Mouse (Mus musculus): Measurements from ENCODE around the gene Nufip1.

DNA sequence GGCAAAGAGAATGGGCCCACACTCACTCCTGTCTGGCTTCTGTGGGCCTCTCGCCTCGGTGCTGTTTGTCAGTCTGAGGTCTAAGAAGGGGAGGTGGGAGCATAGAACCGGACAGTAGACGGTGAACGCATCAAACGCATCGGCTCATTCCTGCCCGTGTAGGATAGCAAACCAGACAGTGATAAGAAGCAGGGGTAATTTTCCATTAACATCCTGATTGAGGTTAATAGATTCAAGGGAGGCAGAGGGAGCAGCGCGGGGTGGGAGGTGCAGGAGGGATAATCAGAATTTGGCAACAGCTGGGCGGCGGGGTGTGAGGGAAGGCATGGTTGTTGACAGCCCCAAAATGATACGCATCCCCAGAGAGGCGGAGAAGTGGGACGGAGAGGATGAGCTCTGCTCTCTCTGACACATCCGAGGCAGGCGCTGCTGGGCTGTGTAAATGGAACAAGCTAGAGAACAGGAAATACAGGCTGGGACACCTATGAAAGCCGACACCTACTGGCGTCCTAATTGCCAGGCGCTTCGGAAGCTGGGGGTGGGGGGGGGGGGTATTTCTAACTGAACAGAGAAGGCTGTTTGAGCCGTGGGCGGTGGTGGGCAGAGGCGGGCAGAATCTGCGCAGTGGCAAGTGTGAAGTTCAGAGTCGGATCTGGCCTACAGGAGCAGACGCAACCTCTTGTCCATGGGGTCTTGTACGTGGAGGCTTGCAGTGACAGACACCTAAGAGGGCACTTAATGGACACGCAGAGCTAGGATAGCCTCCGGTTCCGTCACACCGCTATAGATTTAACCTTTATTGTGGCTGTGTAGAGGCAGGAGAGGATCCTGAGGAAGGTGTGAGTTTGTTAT, 54.4 kb downstream of the Nufip1 start:
- TF ChIP-seq POLR2A (IDR thresholded peaks at IDR 0.05; ENCODE audit: borderline replicate concordance, extremely low read depth, low read depth, low read length), result no peak
- TF ChIP-seq CTCF (IDR thresholded peaks at IDR 0.05; ENCODE audit: insufficient read depth, low read length), result no peak
